Mouse (Mus musculus) ES-E14 (cell line): Measurements from ENCODE around the gene Tmem208. TPM values are rescaled to one million over a fixed set of nuclear protein-coding genes. Genes with fewer than 3 reads are reported as not detected.

ENCODE experiments used
- DNase-seq: peaks from one replicate; pipeline ENCODE4 v3.0.0-alpha.2; 2013; ENCODE audit warnings: low read depth, low spot score
- H3K27ac ChIP-seq: 2 replicates; pipeline ENCODE4 v1.5.1; 2012; ENCODE audit warnings: low read depth, mild to moderate bottlenecking, low read length, moderate library complexity, mixed read lengths; ENCODE audit not compliant: poor library complexity, insufficient read depth, severe bottlenecking
- H3K36me3 ChIP-seq: 2 replicates; pipeline ENCODE4 v1.6.1; 2012; ENCODE audit warnings: mild to moderate bottlenecking, low read length, moderate library complexity, mixed read lengths; ENCODE audit not compliant: control insufficient read depth, poor library complexity, insufficient read depth, severe bottlenecking
- H3K4me1 ChIP-seq, 2 experiments: fragments of 150-350 bp in 1 of 2; sonication (generic) in 1 of 2; 2 replicates each; pipeline ENCODE4 v1.6.1; 2012; ENCODE audit warnings: low read length in 2 of 2, mild to moderate bottlenecking in 1 of 2, mixed read lengths in 1 of 2; ENCODE audit not compliant: control insufficient read depth in 2 of 2, insufficient read depth in 2 of 2, poor library complexity in 1 of 2
- H3K4me3 ChIP-seq, 2 experiments: fragments of 150-350 bp in 1 of 2; sonication (generic) in 1 of 2; 2 replicates each; pipeline ENCODE4 v1.5.1; 2012; ENCODE audit warnings: low read length in 2 of 2, low read depth in 1 of 2, mild to moderate bottlenecking in 1 of 2, mixed read lengths in 1 of 2; ENCODE audit not compliant: insufficient read depth in 1 of 2, poor library complexity in 1 of 2, severe bottlenecking in 1 of 2
- H3K9ac ChIP-seq: 2 replicates; pipeline ENCODE4 v1.6.1; 2012; ENCODE audit warnings: low read depth, mild to moderate bottlenecking, low read length, mixed read lengths; ENCODE audit not compliant: poor library complexity, insufficient read depth, severe bottlenecking
- H3K9me3 ChIP-seq: fragments of 150-350 bp; sonication (generic); 2 replicates; pipeline ENCODE4 v1.6.1; 2012; ENCODE audit warnings: low read depth, mild to moderate bottlenecking, low read length; ENCODE audit not compliant: control insufficient read depth, insufficient read depth
- CHD2 ChIP-seq: IDR thresholded peaks from 2 replicates; pipeline ENCODE4 v1.6.1; 2014; ENCODE audit warnings: mild to moderate bottlenecking, low read depth, low read length, inconsistent platforms
- HCFC1 ChIP-seq: IDR thresholded peaks from 2 replicates; pipeline ENCODE4 v1.6.1; 2012; ENCODE audit warnings: low read length, inconsistent platforms, borderline replicate concordance; ENCODE audit not compliant: insufficient read depth
- MAFK ChIP-seq: IDR thresholded peaks from 2 replicates; pipeline ENCODE4 v1.6.1; 2014; ENCODE audit warnings: mild to moderate bottlenecking, low read depth, low read length, inconsistent platforms; ENCODE audit not compliant: insufficient read depth
- ZC3H11A ChIP-seq: IDR thresholded peaks from 2 replicates; pipeline ENCODE4 v1.6.1; 2012; ENCODE audit warnings: low read depth, mild to moderate bottlenecking, inconsistent platforms, low read length, borderline replicate concordance
- ZNF384 ChIP-seq: IDR thresholded peaks from 2 replicates; pipeline ENCODE4 v1.6.1; 2012; ENCODE audit warnings: low read depth, low read length, inconsistent platforms
- in situ Hi-C, 2 experiments: fragments of 600-800 bp; cut with MboI; formaldehyde crosslinking; loops; one replicate each; pipeline ENCODE4 v1.15.1; 2025; ENCODE audit warnings: low sequenced_read_pairs in 2 of 2, inconsistent platforms in 1 of 2; ENCODE audit not compliant: unreplicated experiment in 2 of 2
- total RNA-seq: library from RNA; depleted of rRNA; stranded (reverse); fragments of 300-350 nt; gene quantifications from 2 replicates; pipeline ENCODE4 v1.2.3, GENCODE M21; 2012

The Tmem208 gene
- total RNA-seq, 1 experiment: 123 TPM

GRCm38 (mm10) chr8:105303874-105304273 is 22.3 kb upstream of the Tmem208 start:
- Histone ChIP-seq H3K36me3 (peaks cover 62% of the 10 kb centered on the region), H3K27ac (peak overlapping the region; percentile 27; the same call in 1 of the 2 replicates), H3K4me1 (peaks cover 0 to 18% of the 10 kb centered on the region in 2 experiments; a peak in 2 of 4 replicates), H3K9ac (no peak overlapping the region), H3K4me3 (no peak overlapping the region), H3K9me3 (no peaks in the 10 kb centered on the region)
- in situ Hi-C loops: no loop called here
- TF ChIP-seq MAFK (no peak), ZC3H11A (no peak), HCFC1 (no peak), ZNF384 (no peak), CHD2 (no peak)
- no peak for DNase-seq

- H3K9me3 ChIP-seq: no peaks in the 10 kb centered on the region
- H3K4me1 ChIP-seq: peaks cover 0 to 18% of the 10 kb centered on the region in 2 experiments; a peak in 2 of 4 replicates
- peaks cover 62% of the 10 kb centered on the region for H3K36me3 ChIP-seq
- no peak for DNase-seq
- in situ Hi-C loops: no loop called here
- peak overlapping the region; percentile 47; the same call in 1 of the 2 replicates for H3K27ac ChIP-seq
- TF ChIP-seq CHD2 (no peak), MAFK (no peak), ZC3H11A (no peak), ZNF384 (no peak), HCFC1 (no peak)
- no peak overlapping the region for H3K9ac ChIP-seq
- H3K4me3 ChIP-seq: no peak overlapping the region
Observed at GRCm38 (mm10) chr8:105304325-105305210, 21.6 kb upstream of the Tmem208 start.

GRCm38 (mm10) chr8:105305211-105306145 is 20.7 kb upstream of the Tmem208 start, which contains the start of gene Elmo3:
Gene Elmo3 (plus strand): TSS chr8:105305601.
- Histone ChIP-seq H3K36me3 (peaks cover 55% of the 10 kb centered on the region), H3K9ac (peak within 1 kb of the TSS; percentile 78), H3K4me3 (peak within 1 kb of the TSS; percentile 71 to 81), H3K27ac (peak within 1 kb of the TSS; percentile 54), H3K9me3 (no peaks in the 10 kb centered on the region), H3K4me1 (peaks cover 0 to 15% of the 10 kb centered on the region in 2 experiments; a peak in 2 of 4 replicates)
- no peak for TF ChIP-seq MAFK
- no peak; the same call in 1 of the 2 replicates for TF ChIP-seq CHD2
- no peak for TF ChIP-seq ZNF384
- TF ChIP-seq ZC3H11A: no peak
- TF ChIP-seq HCFC1: 0 out of 2 replicates have a peak, but pooled peaks have one; percentile 32
- in situ Hi-C loops: no loop called here
- DNase-seq: no peak

- H3K4me3 ChIP-seq: peak overlapping the region; percentile 71 to 81; a peak in 2 of 4 replicates
- peaks cover 49% of the 10 kb centered on the region for H3K36me3 ChIP-seq
- peak overlapping the region; percentile 78 for H3K9ac ChIP-seq
- H3K4me1 ChIP-seq: peaks cover 0 to 15% of the 10 kb centered on the region in 2 experiments; a peak in 2 of 4 replicates
- H3K27ac ChIP-seq: no peak overlapping the region
- H3K9me3 ChIP-seq: no peaks in the 10 kb centered on the region
- in situ Hi-C loops: no loop called here
- DNase-seq: no peak
- no peak for TF ChIP-seq CHD2
- no peak for TF ChIP-seq HCFC1
- TF ChIP-seq ZNF384: no peak
- TF ChIP-seq ZC3H11A: no peak
- TF ChIP-seq MAFK: no peak
Observed at GRCm38 (mm10) chr8:105306146-105306691, 19.9 kb upstream of the Tmem208 start.
